Mouse (Mus musculus): Measurements from ENCODE around the gene Sf3b3. TPM values are rescaled to one million over a fixed set of nuclear protein-coding genes. Genes with fewer than 3 reads are reported as not detected.
"Not testable (repeated sequence)": the region's sequence is repeated elsewhere in the genome, so short reads cannot be mapped to it uniquely, and the experiment has no call there.

Gene Sf3b3
- polyA plus RNA-seq, 1 experiment from 2014 or later, result 149 TPM

GRCm38 (mm10) chr8:110793511-110793910 lies 53.1 kb downstream of the Sf3b3 start:
- no peak for ATAC-seq (replicated peaks; ENCODE audit: low FRiP score, low TSS enrichment, low read depth)
- H3K36me3 ChIP-seq (ENCODE audit: control insufficient read depth, insufficient read depth, low read length), result no peaks in the 10 kb centered on the region
- H3K4me3 ChIP-seq (ENCODE audit: low read depth, low read length), result no peak overlapping the region
- H3K9ac ChIP-seq (ENCODE audit: low read length), result no peak overlapping the region
- H3K4me1 ChIP-seq (replicated peaks; ENCODE audit: control insufficient read depth, insufficient read depth, low read length), result peaks cover 9% of the 10 kb centered on the region
- H3K9me3 ChIP-seq (ENCODE audit: control insufficient read depth, low read length), result peaks cover 9% of the 10 kb centered on the region
- H3K27me3 ChIP-seq (replicated peaks; ENCODE audit: control insufficient read depth, insufficient read depth, low read length), result no peaks in the 10 kb centered on the region
- H3K4me2 ChIP-seq (ENCODE audit: low read length), result peak overlapping the region; percentile 27; the same call in 1 of the 2 replicates
- peak overlapping the region; percentile 54 for H3K27ac ChIP-seq (ENCODE audit: low read depth)
- no peak for DNase-seq (ENCODE audit: low spot score)
- 82% methylated on average over 9 of the region's 9 CpGs for WGBS

- no peak overlapping the region for H3K4me3 ChIP-seq (ENCODE audit: low read depth, low read length)
- H3K4me1 ChIP-seq (replicated peaks; ENCODE audit: control insufficient read depth, insufficient read depth, low read length), result peaks cover 9% of the 10 kb centered on the region
- peak overlapping the region; percentile 27 for H3K4me2 ChIP-seq (ENCODE audit: low read length)
- H3K36me3 ChIP-seq (ENCODE audit: control insufficient read depth, insufficient read depth, low read length), result no peaks in the 10 kb centered on the region
- WGBS, result 23% methylated on average over 11 of the region's 11 CpGs
- peak; percentile 69 for DNase-seq (ENCODE audit: low spot score)
- ATAC-seq (replicated peaks; ENCODE audit: low FRiP score, low TSS enrichment, low read depth), result peak; percentile 85
- peaks cover 9% of the 10 kb centered on the region for H3K9me3 ChIP-seq (ENCODE audit: control insufficient read depth, low read length)
- H3K9ac ChIP-seq (ENCODE audit: low read length), result no peak overlapping the region
- no peaks in the 10 kb centered on the region for H3K27me3 ChIP-seq (replicated peaks; ENCODE audit: control insufficient read depth, insufficient read depth, low read length)
- H3K27ac ChIP-seq (ENCODE audit: low read depth), result peak overlapping the region; percentile 54
Observed at GRCm38 (mm10) chr8:110792574-110793200, 53.9 kb downstream of the Sf3b3 start.

- H3K4me1 ChIP-seq (replicated peaks; ENCODE audit: control insufficient read depth, insufficient read depth, low read length), result peaks cover 9% of the 10 kb centered on the region
- 75% methylated on average over 10 of the region's 10 CpGs for whole genome bisulfite sequencing
- H3K36me3 ChIP-seq (ENCODE audit: control insufficient read depth, insufficient read depth, low read length), result no peaks in the 10 kb centered on the region
- H3K4me3 ChIP-seq (ENCODE audit: low read depth, low read length), result no peak overlapping the region
- H3K9me3 ChIP-seq (ENCODE audit: control insufficient read depth, low read length), result peaks cover 9% of the 10 kb centered on the region
- H3K9ac ChIP-seq (ENCODE audit: low read length), result no peak overlapping the region
- DNase-seq (ENCODE audit: low spot score), result no peak
- H3K27ac ChIP-seq (ENCODE audit: low read depth), result no peak overlapping the region
- H3K4me2 ChIP-seq (ENCODE audit: low read length), result no peak overlapping the region
- no peak for ATAC-seq (replicated peaks; ENCODE audit: low FRiP score, low TSS enrichment, low read depth)
- no peaks in the 10 kb centered on the region for H3K27me3 ChIP-seq (replicated peaks; ENCODE audit: control insufficient read depth, insufficient read depth, low read length)
Observed at GRCm38 (mm10) chr8:110791164-110791563, 55.4 kb downstream of the Sf3b3 start.

GRCm38 (mm10) chr8:110790270-110790669 lies 56.3 kb downstream of the Sf3b3 start:
- Histone ChIP-seq H3K9ac (ENCODE audit: low read length) (no peak overlapping the region), H3K36me3 (ENCODE audit: control insufficient read depth, insufficient read depth, low read length) (no peaks in the 10 kb centered on the region), H3K9me3 (ENCODE audit: control insufficient read depth, low read length) (peaks cover 2% of the 10 kb centered on the region), H3K27me3 (replicated peaks; ENCODE audit: control insufficient read depth, insufficient read depth, low read length) (no peaks in the 10 kb centered on the region), H3K27ac (ENCODE audit: low read depth) (no peak overlapping the region), H3K4me3 (ENCODE audit: low read depth, low read length) (no peak overlapping the region), H3K4me2 (ENCODE audit: low read length) (no peak overlapping the region), H3K4me1 (replicated peaks; ENCODE audit: control insufficient read depth, insufficient read depth, low read length) (peaks cover 9% of the 10 kb centered on the region)
- DNase-seq (ENCODE audit: low spot score) (no peak), ATAC-seq (replicated peaks; ENCODE audit: low FRiP score, low TSS enrichment, low read depth) (no peak)
- WGBS, result 38% methylated on average over 6 of the region's 6 CpGs

- Histone ChIP-seq H3K9me3 (ENCODE audit: control insufficient read depth, low read length) (no peaks in the 10 kb centered on the region), H3K27me3 (replicated peaks; ENCODE audit: control insufficient read depth, insufficient read depth, low read length) (no peaks in the 10 kb centered on the region), H3K36me3 (ENCODE audit: control insufficient read depth, insufficient read depth, low read length) (no peaks in the 10 kb centered on the region), H3K4me3 (ENCODE audit: low read depth, low read length) (no peak overlapping the region), H3K4me2 (ENCODE audit: low read length) (no peak overlapping the region), H3K27ac (ENCODE audit: low read depth) (no peak overlapping the region), H3K9ac (ENCODE audit: low read length) (no peak overlapping the region), H3K4me1 (replicated peaks; ENCODE audit: control insufficient read depth, insufficient read depth, low read length) (peaks cover 9% of the 10 kb centered on the region)
- DNase-seq (ENCODE audit: low spot score) (no peak), ATAC-seq (replicated peaks; ENCODE audit: low FRiP score, low TSS enrichment, low read depth) (no peak)
- 60% methylated on average over 12 of the region's 12 CpGs for WGBS
Observed at GRCm38 (mm10) chr8:110789571-110789970, 57.0 kb downstream of the Sf3b3 start.

GRCm38 (mm10) chr8:110788981-110789380 lies 57.6 kb downstream of the Sf3b3 start:
- no peak for ATAC-seq (replicated peaks; ENCODE audit: low FRiP score, low TSS enrichment, low read depth)
- H3K27ac ChIP-seq (ENCODE audit: low read depth), result no peak overlapping the region
- no peak overlapping the region for H3K9ac ChIP-seq (ENCODE audit: low read length)
- H3K36me3 ChIP-seq (ENCODE audit: control insufficient read depth, insufficient read depth, low read length), result no peaks in the 10 kb centered on the region
- no peak overlapping the region for H3K4me2 ChIP-seq (ENCODE audit: low read length)
- H3K4me1 ChIP-seq (replicated peaks; ENCODE audit: control insufficient read depth, insufficient read depth, low read length), result peaks cover 9% of the 10 kb centered on the region
- no peak for DNase-seq (ENCODE audit: low spot score)
- no peak overlapping the region for H3K4me3 ChIP-seq (ENCODE audit: low read depth, low read length)
- H3K27me3 ChIP-seq (replicated peaks; ENCODE audit: control insufficient read depth, insufficient read depth, low read length), result no peaks in the 10 kb centered on the region
- H3K9me3 ChIP-seq (ENCODE audit: control insufficient read depth, low read length), result no peaks in the 10 kb centered on the region
- 53% methylated on average over 12 of the region's 12 CpGs for WGBS

- Histone ChIP-seq H3K36me3 (ENCODE audit: control insufficient read depth, insufficient read depth, low read length) (no peaks in the 10 kb centered on the region), H3K27me3 (replicated peaks; ENCODE audit: control insufficient read depth, insufficient read depth, low read length) (no peaks in the 10 kb centered on the region), H3K4me3 (ENCODE audit: low read depth, low read length) (no peak overlapping the region), H3K9me3 (ENCODE audit: control insufficient read depth, low read length) (no peaks in the 10 kb centered on the region), H3K4me1 (replicated peaks; ENCODE audit: control insufficient read depth, insufficient read depth, low read length) (peaks cover 1% of the 10 kb centered on the region), H3K27ac (ENCODE audit: low read depth) (no peak overlapping the region), H3K9ac (ENCODE audit: low read length) (no peak overlapping the region), H3K4me2 (ENCODE audit: low read length) (no peak overlapping the region)
- WGBS, result 78% methylated on average over 9 of the region's 9 CpGs
- DNase-seq (ENCODE audit: low spot score) (no peak), ATAC-seq (replicated peaks; ENCODE audit: low FRiP score, low TSS enrichment, low read depth) (no peak)
Observed at GRCm38 (mm10) chr8:110787411-110787954, 59.1 kb downstream of the Sf3b3 start.

GRCm38 (mm10) chr8:110786934-110787333 lies 59.7 kb downstream of the Sf3b3 start:
- 78% methylated on average over 8 of the region's 8 CpGs for WGBS
- Histone ChIP-seq H3K9ac (ENCODE audit: low read length) (no peak overlapping the region), H3K36me3 (ENCODE audit: control insufficient read depth, insufficient read depth, low read length) (no peaks in the 10 kb centered on the region), H3K27me3 (replicated peaks; ENCODE audit: control insufficient read depth, insufficient read depth, low read length) (no peaks in the 10 kb centered on the region), H3K4me3 (ENCODE audit: low read depth, low read length) (no peak overlapping the region), H3K4me1 (replicated peaks; ENCODE audit: control insufficient read depth, insufficient read depth, low read length) (no peaks in the 10 kb centered on the region), H3K4me2 (ENCODE audit: low read length) (no peak overlapping the region), H3K9me3 (ENCODE audit: control insufficient read depth, low read length) (no peaks in the 10 kb centered on the region), H3K27ac (ENCODE audit: low read depth) (no peak overlapping the region)
- ATAC-seq (replicated peaks; ENCODE audit: low FRiP score, low TSS enrichment, low read depth) (no peak), DNase-seq (ENCODE audit: low spot score) (no peak)

GRCm38 (mm10) chr8:110786501-110786900 lies 60.1 kb downstream of the Sf3b3 start:
- H3K9me3 ChIP-seq (ENCODE audit: control insufficient read depth, low read length); H3K9ac ChIP-seq (ENCODE audit: low read length); H3K4me1 ChIP-seq (replicated peaks; ENCODE audit: control insufficient read depth, insufficient read depth, low read length); H3K4me3 ChIP-seq (ENCODE audit: low read depth, low read length); H3K27me3 ChIP-seq (replicated peaks; ENCODE audit: control insufficient read depth, insufficient read depth, low read length); H3K4me2 ChIP-seq (ENCODE audit: low read length); DNase-seq (ENCODE audit: low spot score); H3K27ac ChIP-seq (ENCODE audit: low read depth); ATAC-seq (replicated peaks; ENCODE audit: low FRiP score, low TSS enrichment, low read depth); H3K36me3 ChIP-seq (ENCODE audit: control insufficient read depth, insufficient read depth, low read length): not testable (repeated sequence)
- 77% methylated on average over 7 of the region's 7 CpGs for WGBS
